Mouse (Mus musculus) heart, embryonic 10.5 days (tissue): ENCODE data around the gene Adgrg5. TPM values are rescaled to one million over a fixed set of nuclear protein-coding genes. Genes with fewer than 3 reads are reported as not detected.

Experiments
- DNase-seq: peaks from one replicate; pipeline ENCODE4 v3.0.0-alpha.2; 2017; ENCODE audit warnings: low spot score
- H3K27ac ChIP-seq: fragments of 300-500 bp; sonication (generic); 2 replicates; pipeline ENCODE4 v1.5.1; 2016; ENCODE audit warnings: mild to moderate bottlenecking
- H3K27me3 ChIP-seq: fragments of 300-500 bp; sonication (generic); 2 replicates; pipeline ENCODE4 v1.6.1; 2016; ENCODE audit warnings: mild to moderate bottlenecking; ENCODE audit not compliant: poor library complexity, insufficient read depth, severe bottlenecking
- H3K36me3 ChIP-seq: fragments of 300-500 bp; sonication (generic); 2 replicates; pipeline ENCODE4 v1.6.1; 2016; ENCODE audit warnings: mild to moderate bottlenecking, moderate library complexity
- H3K4me1 ChIP-seq: fragments of 300-500 bp; sonication (generic); 2 replicates; pipeline ENCODE4 v1.6.1; 2016; ENCODE audit warnings: mild to moderate bottlenecking
- H3K4me3 ChIP-seq: fragments of 300-500 bp; sonication (generic); 2 replicates; pipeline ENCODE4 v1.5.1; 2016; ENCODE audit warnings: mild to moderate bottlenecking, moderate library complexity
- H3K9me3 ChIP-seq: fragments of 300-500 bp; sonication (generic); 2 replicates; pipeline ENCODE4 v1.6.1; 2016; ENCODE audit warnings: mild to moderate bottlenecking, moderate library complexity
- WGBS: fragments of 180-500 bp; shearing (Covaris S2); methylation state at CpG from one replicate; pipeline ENCODE4 v1.1.7; 2016; 5-methylcytosine and 5-hydroxymethylcytosine counted together
- polyA plus RNA-seq: library from polyadenylated mRNA; unstranded; fragments of >200 nt; fragmentation: Nextera tagmentation; extraction: Ambion mirVana; gene quantifications from 2 replicates; pipeline ENCODE4 v1.2.1, GENCODE M21; 2016

Adgrg5 gene
- polyA plus RNA-seq, 1 experiment from 2014 or later, result 0.69 TPM

DNA sequence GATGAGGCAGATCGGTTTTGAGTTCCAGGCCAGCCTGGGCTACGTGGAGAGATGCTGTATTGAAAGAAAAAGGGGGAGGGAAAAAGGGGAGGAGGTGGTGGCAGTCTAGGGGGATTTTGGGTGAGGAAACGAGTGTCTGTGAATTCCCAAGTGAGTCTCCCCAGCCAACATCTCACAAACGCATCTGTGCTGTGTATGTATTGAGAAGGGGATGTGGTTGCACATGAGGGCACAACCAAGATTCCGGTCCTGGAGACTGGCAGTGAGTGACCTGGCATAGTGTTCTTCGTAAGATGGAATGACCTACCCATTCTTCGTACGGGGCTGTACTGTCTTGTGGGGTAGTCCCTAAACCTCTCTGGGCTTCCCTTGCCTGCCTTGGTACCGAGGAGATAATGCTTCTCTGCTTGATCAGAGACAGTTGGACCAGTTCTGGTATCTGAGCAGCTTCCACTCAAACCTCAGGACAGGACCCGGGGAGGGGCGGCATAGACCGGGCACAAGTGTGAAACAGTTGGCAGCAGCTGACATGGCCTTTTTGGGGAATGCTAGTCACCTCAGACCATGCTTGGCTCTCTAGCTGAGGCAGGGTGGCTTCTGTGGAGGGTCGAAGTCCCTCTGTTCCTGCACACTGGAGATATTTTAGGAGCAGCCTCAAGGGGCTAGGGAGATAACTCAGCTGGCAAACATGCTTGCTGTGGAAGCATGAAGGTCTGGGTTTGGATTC, 55.3 kb downstream of the Adgrg5 start:
- Histone ChIP-seq H3K27ac (peak overlapping the region; percentile 25; the same call in 1 of the 2 replicates), H3K27me3 (peaks cover 60% of the 10 kb centered on the region), H3K4me1 (peaks cover 54% of the 10 kb centered on the region), H3K4me3 (no peak overlapping the region), H3K36me3 (no peaks in the 10 kb centered on the region), H3K9me3 (no peaks in the 10 kb centered on the region)
- DNase-seq, result no peak
- 69% methylated on average over 13 of the region's 13 CpGs for WGBS

DNA sequence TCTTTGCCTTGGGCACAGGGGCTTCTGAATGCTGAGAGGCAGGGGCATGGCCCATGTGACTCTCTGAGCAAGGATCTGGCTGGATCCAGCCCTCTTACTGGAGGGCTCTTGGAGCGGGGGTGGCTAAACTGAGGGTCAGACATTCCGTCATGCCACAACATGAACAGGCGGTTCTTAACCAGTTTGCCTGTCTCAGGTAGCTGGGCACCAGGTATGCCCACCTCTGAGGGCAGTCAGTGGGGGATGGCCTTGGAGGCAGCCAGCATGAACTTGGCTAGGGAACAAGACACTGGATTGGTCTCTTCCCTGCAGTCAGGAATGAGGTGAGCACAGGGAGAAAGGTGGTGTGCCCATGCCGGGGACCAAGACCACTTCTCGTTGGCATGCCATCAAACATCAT, 56.7 kb downstream of the Adgrg5 start:
- H3K4me3 ChIP-seq, result no peak overlapping the region
- H3K36me3 ChIP-seq, result no peaks in the 10 kb centered on the region
- no peak overlapping the region for H3K27ac ChIP-seq
- DNase-seq, result no peak
- WGBS, result 85% methylated on average over 5 of the region's 5 CpGs
- no peaks in the 10 kb centered on the region for H3K9me3 ChIP-seq
- peaks cover 64% of the 10 kb centered on the region for H3K4me1 ChIP-seq
- H3K27me3 ChIP-seq, result peaks cover 50% of the 10 kb centered on the region

DNA sequence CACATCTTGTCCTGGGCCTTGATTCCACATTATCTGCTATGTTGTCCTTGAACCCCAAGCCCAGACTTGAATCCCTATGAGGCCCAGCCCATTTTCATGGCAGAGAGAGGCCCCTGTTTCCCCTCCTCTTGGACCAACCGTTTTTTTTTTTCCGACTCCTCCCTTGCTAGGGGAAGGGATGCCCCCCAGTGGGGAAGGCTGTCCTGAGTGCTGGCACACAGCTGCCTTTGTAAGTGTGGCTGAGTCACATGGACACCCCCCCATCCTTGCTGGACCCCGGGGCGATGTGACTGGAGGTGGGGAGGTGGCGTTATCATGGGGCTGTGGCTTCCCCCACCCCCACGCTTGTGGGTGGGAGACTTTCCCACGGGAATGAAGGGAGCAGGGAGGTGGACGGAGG, 57.5 kb downstream of the Adgrg5 start:
- no peak for DNase-seq
- peaks cover 66% of the 10 kb centered on the region for H3K4me1 ChIP-seq
- H3K4me3 ChIP-seq, result no peak overlapping the region
- WGBS, result 55% methylated on average over 8 of the region's 8 CpGs
- peaks cover 50% of the 10 kb centered on the region for H3K27me3 ChIP-seq
- no peaks in the 10 kb centered on the region for H3K36me3 ChIP-seq
- H3K9me3 ChIP-seq, result no peaks in the 10 kb centered on the region
- H3K27ac ChIP-seq, result no peak overlapping the region

DNA sequence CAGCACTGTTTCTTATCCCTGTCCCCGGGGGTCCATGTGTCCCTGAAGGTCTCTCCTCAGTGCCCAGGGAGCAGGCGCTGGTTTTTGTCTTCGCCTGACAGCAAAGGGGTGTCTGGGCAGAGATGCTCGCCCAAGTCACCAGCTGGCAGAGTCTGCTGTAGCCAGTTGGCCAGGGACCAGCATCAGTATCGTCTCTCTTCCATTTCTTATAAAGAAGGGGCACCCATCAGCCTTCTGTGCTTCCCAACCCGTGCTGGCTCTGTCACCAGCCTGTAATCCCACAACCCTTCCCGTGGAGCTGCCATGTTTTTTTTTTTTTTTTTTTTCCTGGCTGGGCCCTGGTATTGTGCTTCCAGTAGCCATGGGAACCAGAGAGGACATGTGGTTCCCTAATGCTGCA, 58.4 kb downstream of the Adgrg5 start:
- Histone ChIP-seq H3K27me3 (peaks cover 50% of the 10 kb centered on the region), H3K4me3 (no peak overlapping the region), H3K27ac (0 out of 2 replicates have a peak overlapping the region, but pooled peaks have one; percentile 25), H3K9me3 (no peaks in the 10 kb centered on the region), H3K4me1 (peaks cover 64% of the 10 kb centered on the region), H3K36me3 (no peaks in the 10 kb centered on the region)
- no peak for DNase-seq
- whole genome bisulfite sequencing, result 75% methylated on average over 7 of the region's 7 CpGs

DNA sequence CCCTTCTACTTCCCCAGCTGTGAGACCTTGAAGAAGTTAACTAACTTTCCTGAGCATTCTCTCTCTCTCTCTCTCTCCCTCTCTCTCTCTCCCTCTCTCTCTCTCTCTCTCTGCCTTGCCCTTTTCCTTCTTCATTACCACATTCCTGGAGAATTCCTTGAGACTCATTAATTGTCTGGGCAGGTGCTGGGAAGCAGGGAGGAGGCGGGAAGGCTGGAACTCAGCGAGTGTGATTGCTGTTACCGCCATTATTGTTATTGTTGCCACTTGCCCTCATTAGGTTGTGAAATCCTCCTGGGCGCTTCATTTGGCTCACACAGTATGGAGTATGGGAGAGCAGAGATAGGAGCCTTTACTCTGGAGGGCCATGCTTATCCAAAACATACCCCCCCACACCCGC, 59.7 kb downstream of the Adgrg5 start:
- Histone ChIP-seq H3K4me1 (peaks cover 52% of the 10 kb centered on the region), H3K27ac (peak overlapping the region; percentile 80), H3K9me3 (no peaks in the 10 kb centered on the region), H3K4me3 (no peak overlapping the region), H3K36me3 (no peaks in the 10 kb centered on the region), H3K27me3 (peaks cover 46% of the 10 kb centered on the region)
- no peak for DNase-seq
- WGBS, result 19% methylated on average over 5 of the region's 5 CpGs

DNA sequence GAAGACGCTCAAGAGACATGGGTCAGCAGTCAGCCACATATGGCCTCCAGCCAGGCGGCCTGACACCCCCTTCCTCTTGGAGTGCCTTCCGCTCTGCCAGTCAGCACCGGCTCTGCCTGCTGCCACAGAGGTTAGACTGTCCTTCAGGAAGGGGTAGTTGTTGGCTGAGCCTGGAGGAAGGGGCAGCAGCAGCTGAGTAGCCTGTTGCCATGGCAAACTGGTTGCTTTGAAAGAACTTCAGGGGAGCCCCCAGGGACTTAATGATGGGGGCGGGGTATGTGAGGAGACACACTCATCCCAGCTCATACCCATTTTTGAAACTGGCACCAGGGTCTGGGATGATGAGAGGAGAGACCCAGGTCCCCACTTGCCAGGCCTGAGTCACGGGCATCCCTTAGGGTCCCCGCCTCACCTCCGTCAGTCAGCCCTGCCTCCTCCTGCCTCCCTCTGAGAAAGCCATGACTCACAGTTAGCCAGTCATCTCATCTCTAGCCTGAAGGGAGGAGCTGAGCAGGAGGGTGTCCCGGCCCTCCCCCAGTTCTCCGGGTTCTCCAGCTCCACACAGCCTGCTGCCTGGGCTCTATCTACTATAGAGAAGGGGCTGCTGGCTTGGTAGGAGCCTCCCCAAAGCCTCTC, 60.5 kb downstream of the Adgrg5 start:
- H3K4me3 ChIP-seq, result peak overlapping the region; percentile 37
- DNase-seq, result peak; percentile 94
- H3K4me1 ChIP-seq, result peaks cover 50% of the 10 kb centered on the region

DNA sequence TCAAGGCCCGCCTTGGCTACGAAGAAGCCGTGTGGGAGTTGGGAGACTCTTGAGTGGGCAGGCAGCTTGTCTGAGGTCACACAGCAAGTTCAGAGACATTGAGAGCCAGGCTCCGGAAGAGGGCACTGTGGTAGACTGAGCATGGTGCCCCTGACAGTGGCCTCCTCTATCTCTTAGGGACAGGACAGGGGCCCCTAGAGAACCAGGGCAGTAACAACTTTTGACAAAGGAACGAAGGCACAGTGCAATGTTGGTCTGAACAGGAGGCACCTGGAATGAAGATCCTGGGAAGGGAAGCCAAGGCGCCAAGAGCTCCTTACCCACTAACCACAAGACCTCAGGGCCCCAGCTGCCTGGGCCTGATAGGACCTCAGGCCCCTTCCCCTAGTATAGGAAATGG, 61.5 kb downstream of the Adgrg5 start:
- peaks cover 47% of the 10 kb centered on the region for H3K4me1 ChIP-seq
- peak overlapping the region; percentile 80 for H3K27ac ChIP-seq
- peak; percentile 87 for DNase-seq
- H3K27me3 ChIP-seq, result peaks cover 46% of the 10 kb centered on the region; the same call in 1 of the 2 replicates
- no peaks in the 10 kb centered on the region for H3K9me3 ChIP-seq
- H3K36me3 ChIP-seq, result no peaks in the 10 kb centered on the region
- peak overlapping the region; percentile 37 for H3K4me3 ChIP-seq
- 73% methylated on average over 6 of the region's 6 CpGs for WGBS

More for the DNA sequence above, 60.5 kb downstream of the Adgrg5 start:
- no peaks in the 10 kb centered on the region for H3K9me3 ChIP-seq
- WGBS, result 30% methylated on average over 10 of the region's 10 CpGs
- peaks cover 41% of the 10 kb centered on the region for H3K27me3 ChIP-seq
- no peaks in the 10 kb centered on the region for H3K36me3 ChIP-seq
- peak overlapping the region; percentile 80 for H3K27ac ChIP-seq

DNA sequence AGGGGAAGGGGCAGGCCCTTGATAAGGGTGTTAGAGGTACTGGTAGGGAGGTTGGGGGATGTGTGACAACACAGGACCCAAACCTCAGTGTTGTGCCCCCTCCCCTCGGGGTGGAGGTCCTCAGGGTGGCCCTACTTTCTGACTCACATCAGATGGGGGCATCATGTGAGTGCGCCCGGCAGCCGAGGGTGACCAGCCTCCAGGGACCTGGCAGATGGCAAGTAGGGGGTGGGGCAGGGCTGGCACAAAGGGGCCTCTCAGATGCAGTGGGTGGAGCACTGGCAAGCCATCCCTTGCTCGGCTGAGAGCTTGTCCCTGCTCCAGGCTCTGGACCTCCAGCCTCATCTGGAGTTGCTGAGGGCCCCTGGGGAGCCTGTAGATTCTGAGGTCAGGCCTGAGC, 63.2 kb downstream of the Adgrg5 start:
- Histone ChIP-seq H3K27me3 (peaks cover 53% of the 10 kb centered on the region; the same call in 1 of the 2 replicates), H3K4me1 (peaks cover 48% of the 10 kb centered on the region), H3K27ac (peak overlapping the region; percentile 62; the same call in 1 of the 2 replicates), H3K4me3 (peak overlapping the region; percentile 25), H3K9me3 (no peaks in the 10 kb centered on the region), H3K36me3 (no peaks in the 10 kb centered on the region)
- WGBS, result 70% methylated on average over 5 of the region's 5 CpGs
- no peak for DNase-seq

DNA sequence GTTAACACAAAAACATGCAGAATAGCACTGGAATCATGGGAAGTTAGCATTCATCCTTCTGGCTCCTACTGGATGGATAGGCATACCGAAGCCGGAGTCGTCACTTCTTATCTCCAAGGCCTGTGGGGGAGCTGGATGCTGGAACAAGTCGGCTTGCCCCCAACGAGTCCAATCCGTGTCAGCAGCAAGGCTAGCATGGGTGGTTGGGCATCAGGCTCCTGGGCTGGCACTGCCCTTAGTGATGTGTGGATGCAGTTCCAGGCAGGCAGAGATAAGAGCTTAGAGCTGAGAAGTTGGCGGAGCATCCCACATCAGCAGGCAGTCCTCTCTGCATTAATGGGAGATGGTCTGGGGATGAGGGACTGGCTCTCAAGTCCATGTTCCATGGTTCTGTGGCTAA, 64.1 kb downstream of the Adgrg5 start:
- 53% methylated on average over 7 of the region's 7 CpGs for WGBS
- Histone ChIP-seq H3K27me3 (peaks cover 58% of the 10 kb centered on the region; the same call in 1 of the 2 replicates), H3K4me3 (no peak overlapping the region), H3K27ac (no peak overlapping the region), H3K4me1 (peaks cover 55% of the 10 kb centered on the region), H3K36me3 (no peaks in the 10 kb centered on the region), H3K9me3 (no peaks in the 10 kb centered on the region)
- DNase-seq, result no peak

DNA sequence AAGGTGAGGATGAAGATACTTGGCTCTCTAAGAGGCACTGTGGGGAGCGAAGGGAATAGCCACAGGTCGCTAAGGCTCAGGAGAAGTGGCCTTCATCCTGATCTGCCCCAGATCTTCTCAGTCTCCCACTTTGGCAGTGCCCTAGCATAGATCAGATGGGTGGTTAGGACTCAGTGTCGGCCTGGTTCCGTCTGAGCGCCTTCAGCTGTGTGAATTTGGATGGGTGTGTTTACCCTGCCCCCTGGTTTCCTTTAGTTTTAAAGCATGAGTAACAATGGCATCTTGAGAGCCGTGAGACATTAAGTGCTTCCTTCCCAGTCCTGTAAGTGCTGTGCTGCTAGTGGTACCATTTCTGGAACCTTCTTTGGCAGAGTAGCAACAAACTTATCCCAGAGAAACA, 65.1 kb downstream of the Adgrg5 start:
- Histone ChIP-seq H3K4me3 (no peak overlapping the region), H3K27ac (no peak overlapping the region), H3K27me3 (peaks cover 68% of the 10 kb centered on the region), H3K4me1 (peaks cover 53% of the 10 kb centered on the region), H3K36me3 (no peaks in the 10 kb centered on the region), H3K9me3 (no peaks in the 10 kb centered on the region)
- whole genome bisulfite sequencing, result 82% methylated on average over 6 of the region's 6 CpGs
- DNase-seq, result no peak

DNA sequence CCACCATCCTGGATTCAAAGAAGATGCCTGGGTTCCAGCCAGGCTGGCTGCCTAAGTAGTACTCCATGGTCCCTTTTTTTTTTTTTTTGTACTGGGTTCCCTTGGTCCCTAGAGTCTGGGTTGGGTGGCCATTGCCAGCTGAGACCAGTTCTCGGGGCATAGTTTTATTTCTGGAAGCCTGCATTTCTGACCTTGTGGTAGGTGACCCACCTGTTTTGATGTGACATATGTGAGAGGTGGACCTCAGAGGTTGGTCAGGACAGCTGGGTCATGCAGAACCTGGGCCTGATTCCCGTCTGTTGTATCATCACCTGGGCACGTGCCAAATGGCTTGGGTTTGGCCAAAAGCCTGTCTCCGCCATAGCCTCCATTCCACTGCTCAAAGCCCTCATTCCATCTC, 66.2 kb downstream of the Adgrg5 start:
- H3K4me3 ChIP-seq, result no peak overlapping the region
- H3K27ac ChIP-seq, result no peak overlapping the region
- no peak for DNase-seq
- H3K27me3 ChIP-seq, result peaks cover 71% of the 10 kb centered on the region
- peaks cover 54% of the 10 kb centered on the region for H3K4me1 ChIP-seq
- no peaks in the 10 kb centered on the region for H3K9me3 ChIP-seq
- H3K36me3 ChIP-seq, result no peaks in the 10 kb centered on the region
- WGBS, result 90% methylated on average over 4 of the region's 4 CpGs

DNA sequence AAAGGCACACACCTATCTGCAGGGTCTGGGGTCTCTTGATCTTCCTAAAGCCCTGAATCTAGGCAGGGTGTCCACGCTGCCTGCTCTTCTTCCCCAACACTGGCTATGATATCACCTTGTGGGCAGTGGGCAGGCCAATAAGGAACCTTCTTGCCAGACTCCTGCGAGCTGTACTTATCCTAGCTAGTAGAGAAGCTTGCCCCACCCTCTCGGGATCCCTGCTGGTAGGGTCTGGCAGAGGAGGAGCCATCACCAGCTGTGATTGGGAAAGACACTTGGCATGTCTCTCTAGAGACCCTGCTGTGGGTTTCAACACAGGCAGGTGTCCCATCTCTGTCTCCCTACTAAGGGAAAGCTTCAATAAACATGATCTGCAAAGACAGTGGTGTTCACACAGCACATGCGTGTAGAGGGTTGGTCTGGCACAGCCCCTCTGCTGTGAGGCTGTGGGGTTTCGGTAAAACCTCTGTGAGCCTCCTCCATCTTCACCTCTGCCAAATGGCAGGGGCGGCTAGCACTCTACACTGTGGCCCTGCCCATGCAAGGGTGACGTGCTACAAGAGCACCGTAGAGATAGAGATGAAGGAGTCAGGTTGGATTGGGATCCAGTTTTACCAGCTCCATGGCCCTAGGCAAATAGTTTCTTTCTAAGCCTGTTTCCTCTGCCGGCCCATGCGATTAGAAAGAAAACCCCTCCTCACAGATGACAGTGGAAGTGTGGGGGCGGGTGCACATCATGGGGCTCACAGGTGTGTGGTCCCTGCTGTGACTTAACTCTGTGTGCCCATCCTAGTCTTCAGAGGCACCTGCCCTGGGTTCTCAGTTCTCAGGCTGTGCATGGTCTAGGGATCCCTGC, 67.3 kb downstream of the Adgrg5 start:
- H3K4me3 ChIP-seq, result no peak overlapping the region
- H3K27me3 ChIP-seq, result peaks cover 69% of the 10 kb centered on the region
- WGBS, result 55% methylated on average over 11 of the region's 11 CpGs
- no peak for DNase-seq
- H3K27ac ChIP-seq, result no peak overlapping the region
- no peaks in the 10 kb centered on the region for H3K9me3 ChIP-seq
- peaks cover 47% of the 10 kb centered on the region for H3K4me1 ChIP-seq
- no peaks in the 10 kb centered on the region for H3K36me3 ChIP-seq
